Mouse (Mus musculus) liver, embryonic 13.5 days (tissue): ENCODE results near the gene Shkbp1. TPM values are rescaled to one million over a fixed set of nuclear protein-coding genes. Genes with fewer than 3 reads are reported as not detected.

ENCODE experiments used
- ATAC-seq: fragments of 200-750 bp; cut with Nextera tagmentation; 2 replicates; pipeline ENCODE4 v1.8.0; 2017; ENCODE audit warnings: low read depth, mild to moderate bottlenecking, moderate number of reproducible peaks, moderate library complexity
- DNase-seq: peaks from one replicate; pipeline ENCODE4 v3.0.0; 2022
- H3K27ac ChIP-seq: fragments of 300-500 bp; sonication (generic); 2 replicates; pipeline ENCODE4 v1.5.1; 2015; ENCODE audit warnings: moderate library complexity, mild to moderate bottlenecking, inconsistent platforms
- H3K27me3 ChIP-seq: fragments of 300-500 bp; sonication (generic); 2 replicates; pipeline ENCODE4 v1.6.1; 2015; ENCODE audit warnings: mild to moderate bottlenecking, inconsistent platforms
- H3K36me3 ChIP-seq: fragments of 300-500 bp; sonication (generic); 2 replicates; pipeline ENCODE4 v1.6.1; 2015; ENCODE audit warnings: mild to moderate bottlenecking, inconsistent platforms
- H3K4me1 ChIP-seq: fragments of 300-500 bp; sonication (generic); replicated peaks from 2 replicates; pipeline ENCODE4 v1.6.1; 2015; ENCODE audit warnings: inconsistent platforms
- H3K4me2 ChIP-seq: fragments of 300-500 bp; sonication (generic); 2 replicates; pipeline ENCODE4 v1.6.1; 2015; ENCODE audit warnings: inconsistent platforms, mild to moderate bottlenecking, moderate library complexity
- H3K4me3 ChIP-seq: fragments of 300-500 bp; sonication (generic); replicated peaks from 2 replicates; pipeline ENCODE4 v1.5.1; 2015; ENCODE audit warnings: mild to moderate bottlenecking, inconsistent platforms
- H3K9ac ChIP-seq: fragments of 300-500 bp; sonication (generic); 2 replicates; pipeline ENCODE4 v1.6.1; 2015; ENCODE audit warnings: mild to moderate bottlenecking, inconsistent platforms
- H3K9me3 ChIP-seq: fragments of 300-500 bp; sonication (generic); replicated peaks from 2 replicates; pipeline ENCODE4 v1.6.1; 2016; ENCODE audit warnings: inconsistent platforms
- WGBS: fragments of 180-500 bp; shearing (Covaris S2); methylation state at CpG from one replicate; pipeline ENCODE4 v1.1.7; 2015; ENCODE audit not compliant: insufficient replicate concordance; 5-methylcytosine and 5-hydroxymethylcytosine counted together
- polyA plus RNA-seq: library from polyadenylated mRNA; unstranded; fragments of >200 nt; fragmentation: Nextera tagmentation; extraction: Ambion mirVana; gene quantifications from 2 replicates; pipeline ENCODE4 v1.2.1, GENCODE M21; 2015

The Shkbp1 gene
- polyA plus RNA-seq, 1 experiment from 2014 or later: 23.1 TPM

- Histone ChIP-seq H3K9me3 (no peaks in the 10 kb centered on the region), H3K4me1 (peaks cover 14% of the 10 kb centered on the region), H3K9ac (no peak overlapping the region), H3K27me3 (peaks cover 45% of the 10 kb centered on the region), H3K4me2 (no peak overlapping the region), H3K27ac (no peak overlapping the region), H3K36me3 (no peaks in the 10 kb centered on the region), H3K4me3 (no peak overlapping the region)
- WGBS: 50% methylated on average over 9 of the region's 9 CpGs
- 0 out of 2 replicates have a peak, but pooled peaks have one; percentile 27 for ATAC-seq
- no peak for DNase-seq
Observed at GRCm38 (mm10) chr7:27307551-27307950, 48.3 kb downstream of the Shkbp1 start.

- H3K27ac ChIP-seq: no peak overlapping the region
- WGBS: 64% methylated on average over 24 of the region's 24 CpGs
- ATAC-seq (no peak), DNase-seq (no peak)
- H3K4me2 ChIP-seq: no peak overlapping the region
- no peak overlapping the region for H3K9ac ChIP-seq
- H3K4me3 ChIP-seq: no peak overlapping the region
- H3K36me3 ChIP-seq: no peaks in the 10 kb centered on the region
- peaks cover 43% of the 10 kb centered on the region for H3K27me3 ChIP-seq
- no peaks in the 10 kb centered on the region for H3K9me3 ChIP-seq
- peaks cover 14% of the 10 kb centered on the region for H3K4me1 ChIP-seq
Observed at GRCm38 (mm10) chr7:27306161-27307160, 49.4 kb downstream of the Shkbp1 start.

GRCm38 (mm10) chr7:27305091-27305730 is 50.6 kb downstream of the Shkbp1 start:
- Histone ChIP-seq H3K27ac (no peak overlapping the region), H3K4me3 (no peak overlapping the region), H3K4me2 (no peak overlapping the region), H3K9ac (no peak overlapping the region), H3K4me1 (peaks cover 8% of the 10 kb centered on the region; the same call in 1 of the 2 replicates), H3K27me3 (peaks cover 33% of the 10 kb centered on the region), H3K9me3 (no peaks in the 10 kb centered on the region), H3K36me3 (no peaks in the 10 kb centered on the region)
- WGBS: 71% methylated on average over 17 of the region's 17 CpGs
- DNase-seq (no peak), ATAC-seq (no peak)

GRCm38 (mm10) chr7:27302172-27302571 is 53.6 kb downstream of the Shkbp1 start:
- Histone ChIP-seq H3K4me1 (no peaks in the 10 kb centered on the region), H3K27ac (no peak overlapping the region), H3K27me3 (peaks cover 17% of the 10 kb centered on the region), H3K4me2 (no peak overlapping the region), H3K36me3 (no peaks in the 10 kb centered on the region), H3K9me3 (no peaks in the 10 kb centered on the region), H3K4me3 (no peak overlapping the region), H3K9ac (no peak overlapping the region)
- DNase-seq (no peak), ATAC-seq (no peak)
- WGBS: 9% methylated on average over 11 of the region's 11 CpGs

- Histone ChIP-seq H3K4me3 (no peak overlapping the region), H3K27me3 (peaks cover 16% of the 10 kb centered on the region), H3K4me2 (no peak overlapping the region), H3K27ac (no peak overlapping the region), H3K4me1 (no peaks in the 10 kb centered on the region), H3K9me3 (no peaks in the 10 kb centered on the region), H3K9ac (no peak overlapping the region), H3K36me3 (no peaks in the 10 kb centered on the region)
- ATAC-seq: no peak
- no peak for DNase-seq
- 69% methylated on average over 5 of the region's 5 CpGs for WGBS
Observed at GRCm38 (mm10) chr7:27300801-27301200, 55.0 kb downstream of the Shkbp1 start.

GRCm38 (mm10) chr7:27300351-27300750 is 55.5 kb downstream of the Shkbp1 start:
- no peak overlapping the region for H3K27ac ChIP-seq
- H3K4me2 ChIP-seq: no peak overlapping the region
- no peaks in the 10 kb centered on the region for H3K36me3 ChIP-seq
- H3K9me3 ChIP-seq: no peaks in the 10 kb centered on the region
- no peaks in the 10 kb centered on the region for H3K4me1 ChIP-seq
- H3K4me3 ChIP-seq: no peak overlapping the region
- no peak for ATAC-seq
- no peak overlapping the region for H3K9ac ChIP-seq
- H3K27me3 ChIP-seq: peaks cover 16% of the 10 kb centered on the region
- no peak for DNase-seq
- 62% methylated on average over 4 of the region's 4 CpGs for WGBS

GRCm38 (mm10) chr7:27298816-27299215 is 57.0 kb downstream of the Shkbp1 start:
- Histone ChIP-seq H3K9ac (no peak overlapping the region), H3K4me2 (no peak overlapping the region), H3K9me3 (no peaks in the 10 kb centered on the region), H3K4me3 (no peak overlapping the region), H3K4me1 (no peaks in the 10 kb centered on the region), H3K27me3 (peaks cover 13% of the 10 kb centered on the region), H3K36me3 (no peaks in the 10 kb centered on the region), H3K27ac (no peak overlapping the region)
- ATAC-seq (no peak), DNase-seq (no peak)
- 82% methylated on average over 6 of the region's 6 CpGs for WGBS

GRCm38 (mm10) chr7:27298033-27298610 is 57.7 kb downstream of the Shkbp1 start:
- H3K4me2 ChIP-seq: no peak overlapping the region
- DNase-seq (no peak), ATAC-seq (no peak)
- H3K4me3 ChIP-seq: no peak overlapping the region
- H3K9ac ChIP-seq: no peak overlapping the region
- H3K4me1 ChIP-seq: no peaks in the 10 kb centered on the region
- no peaks in the 10 kb centered on the region for H3K36me3 ChIP-seq
- H3K27ac ChIP-seq: no peak overlapping the region
- H3K27me3 ChIP-seq: 0 out of 2 replicates have a peak, but pooled peaks cover 8% of the 10 kb centered on the region
- WGBS: 74% methylated on average over 16 of the region's 16 CpGs
- no peaks in the 10 kb centered on the region for H3K9me3 ChIP-seq

- no peak for ATAC-seq
- 69% methylated on average over 4 of the region's 4 CpGs for WGBS
- H3K27me3 ChIP-seq: peaks cover 4% of the 10 kb centered on the region; the same call in 1 of the 2 replicates
- H3K9ac ChIP-seq: no peak overlapping the region
- no peak overlapping the region for H3K4me2 ChIP-seq
- H3K4me3 ChIP-seq: no peak overlapping the region
- no peaks in the 10 kb centered on the region for H3K9me3 ChIP-seq
- H3K4me1 ChIP-seq: no peaks in the 10 kb centered on the region
- no peaks in the 10 kb centered on the region for H3K36me3 ChIP-seq
- no peak overlapping the region for H3K27ac ChIP-seq
- no peak for DNase-seq
Observed at GRCm38 (mm10) chr7:27296518-27296917, 59.3 kb downstream of the Shkbp1 start.

GRCm38 (mm10) chr7:27295956-27296355 is 59.9 kb downstream of the Shkbp1 start:
- Histone ChIP-seq H3K4me1 (no peaks in the 10 kb centered on the region), H3K36me3 (no peaks in the 10 kb centered on the region), H3K4me2 (no peak overlapping the region), H3K9me3 (no peaks in the 10 kb centered on the region), H3K27ac (no peak overlapping the region), H3K9ac (no peak overlapping the region), H3K4me3 (no peak overlapping the region), H3K27me3 (peaks cover 7% of the 10 kb centered on the region; the same call in 1 of the 2 replicates)
- 67% methylated on average over 4 of the region's 4 CpGs for WGBS
- DNase-seq: no peak
- no peak for ATAC-seq
